Mouse (Mus musculus) C2C12 (cell line): ENCODE measurements around the gene Acbd3. TPM values are rescaled to one million over a fixed set of nuclear protein-coding genes. Genes with fewer than 3 reads are reported as not detected.

Source experiments
- H3K27me3 ChIP-seq: one replicate; pipeline ENCODE4 v1.6.1; 2011; ENCODE audit not compliant: control insufficient read depth, insufficient read depth, insufficient read length
- H3K36me3 ChIP-seq: one replicate; pipeline ENCODE4 v1.6.1; 2011; ENCODE audit not compliant: control insufficient read depth, insufficient read depth
- H3K4me3 ChIP-seq: one replicate; pipeline ENCODE4 v1.5.1; 2011; ENCODE audit warnings: mild to moderate bottlenecking, control low read depth; ENCODE audit not compliant: poor library complexity, insufficient read depth, severe bottlenecking
- H3K79me2 ChIP-seq: one replicate; pipeline ENCODE4 v1.6.1; 2011; ENCODE audit not compliant: control insufficient read depth, insufficient read depth
- H3K79me3 ChIP-seq: one replicate; pipeline ENCODE4 v1.6.1; 2011; ENCODE audit warnings: low read depth, control low read depth
- H3ac ChIP-seq: one replicate; pipeline ENCODE3; 2011; ENCODE audit warnings: low read depth; ENCODE audit not compliant: control insufficient read depth, insufficient read length
- CEBPB ChIP-seq: IDR thresholded peaks from one replicate; pipeline ENCODE4 v1.6.1; 2011; ENCODE audit warnings: low read depth, mild to moderate bottlenecking, control low read depth, moderate library complexity
- CTCF ChIP-seq: IDR thresholded peaks from one replicate; pipeline ENCODE4 v1.5.1; 2011; ENCODE audit not compliant: control insufficient read depth, insufficient read depth, insufficient read length
- FOSL1 ChIP-seq: IDR thresholded peaks from one replicate; pipeline ENCODE4 v1.8.0; 2011; ENCODE audit warnings: mild to moderate bottlenecking, low read length; ENCODE audit not compliant: poor library complexity, insufficient read depth, severe bottlenecking
- MAX ChIP-seq: IDR thresholded peaks from one replicate; pipeline ENCODE4 v1.6.1; 2011; ENCODE audit warnings: mild to moderate bottlenecking, control low read depth
- MYOD1 ChIP-seq: IDR thresholded peaks from one replicate; pipeline ENCODE4 v1.6.1; 2011; ENCODE audit warnings: low read depth; ENCODE audit not compliant: control insufficient read depth, insufficient read length
- MYOG ChIP-seq: IDR thresholded peaks from one replicate; pipeline ENCODE4 v1.6.1; 2011; ENCODE audit not compliant: control insufficient read depth, insufficient read length; ENCODE audit errors: extremely low read depth
- USF1 ChIP-seq: IDR thresholded peaks from one replicate; pipeline ENCODE4 v1.6.1; 2011; ENCODE audit warnings: low read depth, mild to moderate bottlenecking, control low read depth, moderate library complexity
- polyA plus RNA-seq: library from polyadenylated mRNA; unstranded; fragments of >200 nt; fragmentation: generic; extraction: Trizol; gene quantifications from one replicate; pipeline ENCODE4 v1.2.1, GENCODE M21; 2012; ENCODE audit warnings: missing spikeins

Gene Acbd3
- polyA plus RNA-seq, 1 experiment = 13.2 TPM

- H3K4me3 ChIP-seq = no peak overlapping the region
- H3K79me3 ChIP-seq = no peaks in the 10 kb centered on the region
- no peak for TF ChIP-seq MYOD1
- no peaks in the 10 kb centered on the region for H3K27me3 ChIP-seq
- no peaks in the 10 kb centered on the region for H3K79me2 ChIP-seq
- H3ac ChIP-seq = no peak overlapping the region
- H3K36me3 ChIP-seq = no peaks in the 10 kb centered on the region
Observed at GRCm38 (mm10) chr1:180780291-180780690, 54.4 kb downstream of the Acbd3 start.

- no peaks in the 10 kb centered on the region for H3K27me3 ChIP-seq
- H3K79me3 ChIP-seq = no peaks in the 10 kb centered on the region
- TF ChIP-seq MYOD1 (no peak), USF1 (no peak), CEBPB (no peak), MYOG (no peak), FOSL1 (no peak), MAX (no peak), CTCF (no peak)
- H3ac ChIP-seq = no peak overlapping the region
- H3K79me2 ChIP-seq = no peaks in the 10 kb centered on the region
- no peak overlapping the region for H3K4me3 ChIP-seq
- H3K36me3 ChIP-seq = no peaks in the 10 kb centered on the region
Observed at GRCm38 (mm10) chr1:180781250-180781649, 55.4 kb downstream of the Acbd3 start.

- Histone ChIP-seq H3K4me3 (no peak overlapping the region), H3K27me3 (no peaks in the 10 kb centered on the region), H3ac (no peak overlapping the region), H3K79me2 (no peaks in the 10 kb centered on the region), H3K79me3 (no peaks in the 10 kb centered on the region), H3K36me3 (no peaks in the 10 kb centered on the region)
- no peak for TF ChIP-seq USF1
- TF ChIP-seq FOSL1 = no peak
- no peak for TF ChIP-seq CTCF
- no peak for TF ChIP-seq MAX
- TF ChIP-seq CEBPB = no peak
- TF ChIP-seq MYOD1 = no peak
- TF ChIP-seq MYOG = no peak
Observed at GRCm38 (mm10) chr1:180782906-180783579, 57.2 kb downstream of the Acbd3 start.

GRCm38 (mm10) chr1:180783580-180783928, 57.7 kb downstream of the Acbd3 start:
- TF ChIP-seq USF1 (no peak), CTCF (no peak), MYOG (no peak), CEBPB (no peak), MAX (no peak), FOSL1 (no peak)
- H3K4me3 ChIP-seq = no peak overlapping the region
- no peaks in the 10 kb centered on the region for H3K27me3 ChIP-seq
- no peak overlapping the region for H3ac ChIP-seq
- no peaks in the 10 kb centered on the region for H3K79me3 ChIP-seq
- no peaks in the 10 kb centered on the region for H3K36me3 ChIP-seq
- H3K79me2 ChIP-seq = no peaks in the 10 kb centered on the region

- Histone ChIP-seq H3K36me3 (no peaks in the 10 kb centered on the region), H3K4me3 (no peak overlapping the region), H3K79me2 (no peaks in the 10 kb centered on the region), H3K79me3 (no peaks in the 10 kb centered on the region), H3ac (no peak overlapping the region), H3K27me3 (no peaks in the 10 kb centered on the region)
- TF ChIP-seq CTCF = no peak
- no peak for TF ChIP-seq FOSL1
- no peak for TF ChIP-seq USF1
- TF ChIP-seq MYOD1 = no peak
- no peak for TF ChIP-seq MAX
- TF ChIP-seq CEBPB = no peak
- no peak for TF ChIP-seq MYOG
Observed at GRCm38 (mm10) chr1:180791821-180792480, 66.1 kb downstream of the Acbd3 start.

GRCm38 (mm10) chr1:180792814-180793213, 67.0 kb downstream of the Acbd3 start:
- no peaks in the 10 kb centered on the region for H3K79me3 ChIP-seq
- no peak for TF ChIP-seq CTCF
- TF ChIP-seq CEBPB = no peak
- TF ChIP-seq USF1 = no peak
- TF ChIP-seq MYOD1 = no peak
- no peak for TF ChIP-seq MAX
- TF ChIP-seq FOSL1 = no peak
- no peak for TF ChIP-seq MYOG
- H3K27me3 ChIP-seq = no peaks in the 10 kb centered on the region
- H3K36me3 ChIP-seq = no peaks in the 10 kb centered on the region
- no peak overlapping the region for H3ac ChIP-seq
- H3K4me3 ChIP-seq = no peak overlapping the region
- H3K79me2 ChIP-seq = no peaks in the 10 kb centered on the region
